Mouse (Mus musculus) thymus, adult 2 months (tissue): ENCODE measurements around the gene Scn11a.

Source experiments
- CTCF ChIP-seq: fragments of 200-500 bp; IDR thresholded peaks from 2 replicates; pipeline ENCODE4 v1.5.1; 2012; ENCODE audit warnings: mild to moderate bottlenecking, control low read depth, low read length, moderate library complexity, borderline replicate concordance; ENCODE audit not compliant: control insufficient read depth, poor library complexity, insufficient read depth; ENCODE audit errors: extremely low read depth
- POLR2A ChIP-seq: fragments of 200-500 bp; IDR thresholded peaks from 2 replicates; pipeline ENCODE4 v1.6.1; 2012; ENCODE audit warnings: mild to moderate bottlenecking, low read length, control low read depth, moderate library complexity; ENCODE audit not compliant: control insufficient read depth, poor library complexity, insufficient read depth; ENCODE audit errors: extremely low read depth

DNA sequence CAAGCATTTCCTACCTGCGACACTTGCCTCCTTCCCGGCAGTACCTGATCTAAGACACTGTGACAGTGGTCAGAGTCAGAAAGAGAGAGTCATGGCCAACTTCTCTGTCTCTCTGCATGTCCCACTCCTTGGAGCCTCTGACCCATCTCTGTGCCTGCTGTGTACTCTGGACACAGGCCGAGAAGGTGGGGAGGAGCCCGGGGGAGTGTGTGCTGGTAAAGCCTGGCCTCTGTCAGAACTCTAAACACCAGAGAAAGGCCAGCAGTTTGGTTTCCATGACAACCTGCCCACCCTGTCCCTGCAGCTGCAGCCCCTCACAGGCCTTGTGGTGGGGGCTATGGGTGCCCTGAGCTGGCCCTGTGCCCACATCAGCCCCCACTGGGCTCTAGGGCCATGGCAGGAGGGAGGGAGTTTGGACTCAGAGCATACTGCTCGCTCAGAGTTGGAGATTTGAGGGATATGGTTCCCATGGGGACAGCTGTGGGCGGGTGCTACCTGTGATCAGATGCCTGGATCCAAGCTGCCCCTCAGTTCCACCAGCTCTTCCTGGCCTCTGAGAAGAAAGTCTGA lies 99.9 kb downstream of the Scn11a start:
- TF ChIP-seq CTCF, result no peak
- TF ChIP-seq POLR2A, result no peak
